Mouse (Mus musculus): ENCODE results near the gene Mpg.

GRCm38 (mm10) chr11:32178506-32178905 lies 47.8 kb upstream of the Mpg start:
- TF ChIP-seq POLR2A (IDR thresholded peaks at IDR 0.05; ENCODE audit: low read depth, low read length) (no peak), CTCF (IDR thresholded peaks at IDR 0.05; ENCODE audit: borderline replicate concordance, insufficient read depth, low read length) (no peak)

Data from embryonic fibroblast, embryonic 13.5 days (primary cell).